Mouse (Mus musculus) embryonic fibroblast, embryonic 13.5 days (primary cell): ENCODE measurements around the gene Iqschfp.

ENCODE experiments used
- CTCF ChIP-seq: IDR thresholded peaks from 2 replicates; pipeline ENCODE4 v1.5.1; 2011; ENCODE audit warnings: mild to moderate bottlenecking, control low read depth, low read length, moderate library complexity, borderline replicate concordance; ENCODE audit not compliant: insufficient read depth
- POLR2A ChIP-seq: IDR thresholded peaks from 2 replicates; pipeline ENCODE4 v1.6.1; 2011; ENCODE audit warnings: low read depth, mild to moderate bottlenecking, control low read depth, low read length, moderate library complexity

DNA sequence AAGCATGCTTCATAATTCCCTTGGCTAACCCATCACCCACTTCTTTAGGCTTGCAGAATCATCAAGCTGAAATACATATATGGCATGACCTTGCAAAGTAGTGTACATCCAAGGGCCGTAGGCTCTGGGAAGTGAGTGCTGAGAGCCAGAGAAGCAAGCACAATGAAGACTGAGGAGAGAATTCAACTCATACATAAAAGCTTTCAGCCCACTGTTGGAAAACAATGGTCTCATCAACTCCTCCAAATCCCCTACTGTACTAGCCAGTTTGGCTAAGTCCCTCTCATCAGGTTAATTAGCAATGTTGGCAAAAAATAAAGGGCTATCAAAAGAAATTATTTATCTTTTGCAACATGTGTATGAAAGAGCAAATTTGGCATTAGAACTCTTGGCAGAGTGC is 22.6 kb upstream of the Iqschfp start:
- TF ChIP-seq POLR2A (no peak), CTCF (no peak)
